Mouse (Mus musculus): ENCODE results near the gene Myom1.

The Myom1 gene

GRCm38 (mm10) chr17:71059213-71059612, 56.8 kb downstream of the Myom1 start:
- DNase-seq (ENCODE audit: low spot score in 2 of 2), result no peak

- DNase-seq (ENCODE audit: low spot score in 2 of 2), result no peak
Observed at GRCm38 (mm10) chr17:71062049-71062560, 59.7 kb downstream of the Myom1 start.

- no peak for DNase-seq (ENCODE audit: low spot score in 2 of 2)
Observed at GRCm38 (mm10) chr17:71062870-71063602, 60.6 kb downstream of the Myom1 start.

DNA sequence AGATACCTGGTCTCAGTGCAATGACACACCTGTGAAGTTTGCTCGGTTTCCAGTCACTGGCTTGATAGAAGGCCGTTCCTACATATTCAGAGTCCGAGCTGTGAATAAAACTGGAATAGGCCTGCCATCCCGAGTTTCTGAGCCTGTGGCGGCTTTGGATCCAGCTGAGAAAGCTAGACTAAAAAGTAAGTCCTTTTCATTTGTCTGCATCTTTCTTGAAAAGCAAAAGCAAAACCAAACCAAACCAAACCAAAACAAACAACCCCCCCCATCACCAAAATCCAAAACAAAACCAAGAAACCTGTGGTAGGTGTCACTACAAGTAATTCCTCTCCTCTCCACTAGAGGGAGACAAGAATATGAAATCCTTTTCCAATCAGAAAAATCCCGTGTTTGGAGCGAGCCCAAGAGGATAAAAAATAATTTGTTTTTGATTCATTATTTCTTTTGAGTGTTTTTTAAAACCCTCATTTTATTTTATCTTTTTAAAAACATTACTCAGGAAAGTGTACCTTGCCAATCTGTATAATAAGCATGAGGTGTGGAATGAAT, 62.1 kb downstream of the Myom1 start:
- DNase-seq (ENCODE audit: low spot score in 2 of 2), result no peak

GRCm38 (mm10) chr17:71065127-71065526, 62.7 kb downstream of the Myom1 start:
- DNase-seq (ENCODE audit: low spot score in 2 of 2), result no peak

DNA sequence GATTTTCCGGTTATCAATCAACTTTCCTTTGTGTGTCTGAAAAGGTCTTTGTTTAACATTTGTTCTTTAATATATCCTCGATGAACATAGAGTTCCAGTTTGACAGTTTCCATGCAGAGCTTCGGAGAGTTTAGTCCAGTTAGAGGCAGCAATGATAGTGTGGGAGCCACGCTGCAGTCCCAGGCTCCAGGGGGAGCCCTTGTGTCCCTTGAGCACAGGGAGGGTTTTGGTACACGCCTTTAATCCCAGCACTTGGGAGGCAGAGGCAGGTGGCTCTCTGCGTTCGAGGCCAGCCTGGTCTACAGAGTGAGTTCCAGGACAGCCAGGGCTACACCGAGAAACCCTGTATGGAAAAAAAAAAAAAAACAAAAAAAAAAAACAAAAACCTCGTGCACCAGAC, 66.7 kb downstream of the Myom1 start:
- no peak for DNase-seq (ENCODE audit: low spot score in 2 of 2)

GRCm38 (mm10) chr17:71071958-71072357, 69.5 kb downstream of the Myom1 start:
- no peak for DNase-seq (ENCODE audit: low spot score in 2 of 2)

GRCm38 (mm10) chr17:71074386-71074785, 72.0 kb downstream of the Myom1 start:
- DNase-seq (ENCODE audit: low spot score in 2 of 2), result no peak

- DNase-seq (ENCODE audit: low spot score in 2 of 2), result no peak
Observed at GRCm38 (mm10) chr17:71081986-71082385, 79.6 kb downstream of the Myom1 start.

- DNase-seq (ENCODE audit: low spot score in 2 of 2), result no peak
Observed at GRCm38 (mm10) chr17:71086969-71087368, 84.5 kb downstream of the Myom1 start.

GRCm38 (mm10) chr17:71087396-71088153, 85.1 kb downstream of the Myom1 start:
- DNase-seq (ENCODE audit: low spot score in 2 of 2), result no peak

DNA sequence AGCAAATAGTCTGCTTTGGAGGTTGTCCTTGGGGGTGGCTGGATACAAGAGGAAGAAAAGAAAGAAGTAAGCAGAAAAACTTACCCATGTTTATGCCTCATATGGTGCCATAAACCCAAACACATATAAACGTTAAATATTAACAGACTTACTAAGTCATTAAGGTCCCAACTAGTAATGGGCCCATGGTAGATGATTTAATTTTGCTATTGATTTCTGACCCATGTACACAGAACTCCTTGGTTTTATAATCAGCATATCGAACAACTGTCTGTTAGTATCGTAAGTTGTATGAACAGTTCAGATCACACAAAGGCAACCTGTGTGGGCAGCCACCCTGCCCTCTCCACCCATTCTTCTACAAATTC, 85.7 kb downstream of the Myom1 start:
- no peak for DNase-seq (ENCODE audit: low spot score in 2 of 2)

GRCm38 (mm10) chr17:71088991-71089434, 86.6 kb downstream of the Myom1 start:
- no peak for DNase-seq (ENCODE audit: low spot score in 2 of 2)

GRCm38 (mm10) chr17:71089781-71090480, 87.5 kb downstream of the Myom1 start:
- no peak for DNase-seq (ENCODE audit: low spot score in 2 of 2)

GRCm38 (mm10) chr17:71091024-71091423, 88.6 kb downstream of the Myom1 start:
- DNase-seq (ENCODE audit: low spot score in 2 of 2), result no peak

DNA sequence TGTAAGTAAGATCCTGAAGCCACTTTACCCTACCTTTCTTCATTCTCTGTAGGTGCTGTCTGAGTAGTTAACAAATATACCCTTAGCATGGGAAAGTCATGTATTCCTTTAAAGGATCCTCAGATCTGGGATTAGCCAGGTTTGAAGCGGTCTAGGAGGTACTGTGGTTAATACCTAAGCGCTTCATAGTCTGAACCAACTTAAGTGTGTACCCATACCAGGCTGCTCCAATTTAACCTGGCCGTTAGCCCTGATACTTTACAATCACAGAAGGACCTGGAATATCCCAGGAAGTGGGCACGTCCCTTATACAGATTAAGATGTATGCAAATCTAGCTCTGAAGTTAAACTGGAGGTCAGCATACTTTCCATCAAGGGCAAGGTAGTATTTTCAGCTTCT, 89.9 kb downstream of the Myom1 start:
- DNase-seq (ENCODE audit: low spot score in 2 of 2), result no peak

- no peak for DNase-seq (ENCODE audit: low spot score in 2 of 2)
Observed at GRCm38 (mm10) chr17:71093793-71094192, 91.4 kb downstream of the Myom1 start.

GRCm38 (mm10) chr17:71094438-71094837, 92.0 kb downstream of the Myom1 start:
- DNase-seq (ENCODE audit: low spot score in 2 of 2), result no peak

GRCm38 (mm10) chr17:71096557-71097208, 94.2 kb downstream of the Myom1 start:
- no peak for DNase-seq (ENCODE audit: low spot score in 2 of 2)

- no peak for DNase-seq (ENCODE audit: low spot score in 2 of 2)
Observed at GRCm38 (mm10) chr17:71097209-71097597, 94.8 kb downstream of the Myom1 start.

GRCm38 (mm10) chr17:71098606-71099005, 96.2 kb downstream of the Myom1 start:
- no peak for DNase-seq (ENCODE audit: low spot score in 2 of 2)
